Mouse (Mus musculus) left cerebral cortex, postnatal 14 days (tissue): ENCODE results near the gene Cmtm7. TPM values are rescaled to one million over a fixed set of nuclear protein-coding genes. Genes with fewer than 3 reads are reported as not detected.

Experiments
- DNase-seq, 2 experiments: peaks; one replicate each; pipeline ENCODE4 v3.0.0; 2021 to 2022; ENCODE audit warnings: low spot score in 2 of 2, mixed read lengths in 1 of 2
- intact Hi-C: fragments of 180-260 bp; cut with DNase I; formaldehyde crosslinking; loops from one replicate; pipeline ENCODE4 v1.15.1; 2025
- total RNA-seq, 2 experiments: library from RNA; stranded (reverse); gene quantifications; 2 replicates each; pipeline ENCODE4 v1.2.3; 2021

Gene Cmtm7
- total RNA-seq, 2 experiments from 2014 or later = 5.1 to 5.9 TPM

DNA sequence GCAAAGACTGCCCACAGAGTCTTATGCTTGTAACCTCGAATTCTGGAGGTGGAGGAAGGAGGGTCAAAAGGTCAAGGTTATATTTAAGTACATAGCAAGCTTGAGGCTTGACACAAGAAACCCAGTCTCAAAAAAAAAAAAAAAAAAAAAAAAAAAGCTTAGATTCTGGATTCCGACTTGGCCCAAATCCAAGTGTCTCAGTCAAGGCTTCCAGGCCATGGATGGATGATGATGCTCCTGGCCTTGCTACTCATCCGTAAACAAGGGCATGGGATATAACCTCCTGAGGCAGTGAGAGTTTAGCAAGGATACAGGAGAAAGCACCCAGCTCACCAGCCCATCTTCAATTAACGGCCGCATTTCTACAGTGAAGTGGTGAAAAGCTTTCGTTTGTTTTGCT is 7.0 kb downstream of the Cmtm7 start:
- no peak for DNase-seq
- intact Hi-C loops = no loop called here

GRCm38 (mm10) chr9:114771565-114771964 is 10.1 kb downstream of the Cmtm7 start:
- DNase-seq = no peak
- intact Hi-C loops = no loop called here

GRCm38 (mm10) chr9:114770224-114770623 is 11.4 kb downstream of the Cmtm7 start:
- intact Hi-C loops = no loop called here
- no peak for DNase-seq

GRCm38 (mm10) chr9:114768066-114768465 is 13.6 kb downstream of the Cmtm7 start:
- DNase-seq = no peak
- intact Hi-C loops = no loop called here

DNA sequence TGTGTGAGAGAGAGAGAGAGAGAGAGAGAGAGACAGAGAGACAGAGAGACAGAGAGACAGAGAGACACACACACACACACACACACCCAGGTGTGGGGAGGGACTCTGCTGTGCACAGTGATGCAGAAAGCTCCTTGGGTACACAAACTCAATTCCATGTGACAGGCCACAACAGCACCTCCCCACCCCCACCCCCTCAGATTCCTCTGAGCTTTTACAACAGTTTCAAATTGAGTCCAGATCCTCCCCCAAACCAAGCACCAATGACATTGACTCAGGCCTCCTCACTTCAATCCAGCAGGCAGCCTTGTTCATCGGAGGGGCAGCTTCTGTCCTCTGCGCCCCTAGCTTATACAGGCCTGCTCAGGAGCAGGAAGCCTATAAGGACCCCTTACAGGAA is 14.1 kb downstream of the Cmtm7 start:
- no peak for DNase-seq
- intact Hi-C loops = no loop called here

DNA sequence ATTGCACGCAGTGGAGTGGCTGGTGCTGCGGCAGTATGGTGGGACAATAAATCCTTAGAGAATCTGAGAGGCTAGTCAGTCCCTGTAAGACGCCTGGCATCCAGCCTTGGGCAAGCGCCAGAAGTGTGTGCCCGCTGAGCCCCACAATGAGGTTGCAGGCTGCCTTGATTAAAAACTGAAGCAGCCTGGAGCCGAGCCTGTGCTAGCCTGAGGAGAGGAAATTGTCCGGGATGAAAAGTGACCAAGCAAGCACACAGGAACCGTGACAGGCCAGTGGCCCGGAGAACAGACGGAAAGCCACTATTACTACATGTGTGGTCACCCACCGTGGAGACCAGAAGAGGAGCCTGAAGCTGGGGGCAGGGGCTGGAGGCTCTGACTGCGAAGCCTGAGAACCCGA is 14.6 kb downstream of the Cmtm7 start:
- intact Hi-C loops = no loop called here
- peak; percentile 64 to 65 for DNase-seq

GRCm38 (mm10) chr9:114763341-114763740 is 18.3 kb downstream of the Cmtm7 start:
- intact Hi-C loops = no loop called here
- no peak for DNase-seq

- intact Hi-C loops = no loop called here
Observed at GRCm38 (mm10) chr9:114761848-114762247, 19.8 kb downstream of the Cmtm7 start.

DNA sequence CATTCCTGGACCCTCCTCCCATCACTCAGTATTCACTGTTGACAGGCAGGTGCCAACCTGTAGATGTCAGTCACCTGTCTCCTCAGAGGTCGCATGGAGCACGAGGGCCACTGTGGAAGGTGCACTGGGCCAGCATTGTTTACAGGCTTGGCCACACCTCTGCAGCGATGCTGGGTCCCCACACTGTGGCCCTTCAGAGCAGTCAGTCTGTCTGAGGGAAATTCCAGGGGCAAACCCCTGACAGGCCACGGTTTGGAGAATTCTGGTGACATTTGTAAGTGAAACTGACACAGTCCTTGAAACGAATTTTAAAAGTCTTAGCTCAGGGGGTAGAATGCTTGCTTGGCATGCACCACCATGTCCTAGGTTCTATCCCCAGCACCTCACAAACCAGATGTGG is 21.3 kb downstream of the Cmtm7 start:
- no peak for DNase-seq
- intact Hi-C loops = no loop called here

More at GRCm38 (mm10) chr9:114761848-114762247, 19.8 kb downstream of the Cmtm7 start:
- DNase-seq = no peak

DNA sequence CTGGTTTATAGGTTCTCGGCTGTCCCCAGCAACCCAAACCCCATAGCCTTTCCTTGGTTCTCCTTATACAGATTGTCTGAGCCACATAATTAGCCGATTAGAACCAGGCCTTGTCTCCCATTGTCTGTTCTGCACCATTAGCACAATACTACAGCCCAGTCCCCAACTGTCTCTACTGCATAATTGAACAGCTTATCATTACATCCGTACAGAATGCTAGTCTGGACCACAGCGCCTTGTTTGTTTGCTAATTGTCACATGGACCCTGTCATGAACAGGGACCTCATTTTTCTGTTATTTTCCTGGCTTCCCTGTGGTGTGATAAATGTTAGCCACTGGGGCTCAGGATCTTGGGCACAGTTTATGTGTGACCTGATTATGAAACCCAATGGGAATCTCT is 21.8 kb downstream of the Cmtm7 start:
- intact Hi-C loops = no loop called here
- no peak for DNase-seq

DNA sequence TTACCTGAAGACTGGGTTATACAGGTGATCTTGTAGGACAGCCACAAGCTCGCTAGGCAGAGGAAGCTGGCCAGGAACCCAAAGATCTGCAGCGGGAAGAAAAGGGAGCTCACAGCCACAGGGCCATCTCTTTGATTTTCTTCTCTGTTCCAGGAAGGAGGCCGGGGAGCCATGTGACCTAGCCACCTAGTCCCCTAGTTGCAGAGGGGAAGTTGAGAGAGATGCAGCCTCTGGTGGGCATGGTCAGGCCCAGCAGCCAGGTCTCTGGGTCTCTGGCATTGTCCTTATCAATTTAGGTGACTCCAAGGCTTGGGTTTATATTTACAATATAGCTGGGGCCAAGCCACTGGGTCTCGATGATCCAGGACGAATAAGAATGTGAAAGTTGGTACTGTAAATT is 22.9 kb downstream of the Cmtm7 start:
- intact Hi-C loops = no loop called here
- no peak for DNase-seq

- intact Hi-C loops = no loop called here
- DNase-seq = no peak
Observed at GRCm38 (mm10) chr9:114758272-114758671, 23.4 kb downstream of the Cmtm7 start.

GRCm38 (mm10) chr9:114752863-114753484 is 28.7 kb downstream of the Cmtm7 start:
- DNase-seq = peak; percentile 92 to 93
- intact Hi-C loops = no loop called here

- intact Hi-C loops = no loop called here
- DNase-seq = no peak
Observed at GRCm38 (mm10) chr9:114752311-114752710, 29.3 kb downstream of the Cmtm7 start.

DNA sequence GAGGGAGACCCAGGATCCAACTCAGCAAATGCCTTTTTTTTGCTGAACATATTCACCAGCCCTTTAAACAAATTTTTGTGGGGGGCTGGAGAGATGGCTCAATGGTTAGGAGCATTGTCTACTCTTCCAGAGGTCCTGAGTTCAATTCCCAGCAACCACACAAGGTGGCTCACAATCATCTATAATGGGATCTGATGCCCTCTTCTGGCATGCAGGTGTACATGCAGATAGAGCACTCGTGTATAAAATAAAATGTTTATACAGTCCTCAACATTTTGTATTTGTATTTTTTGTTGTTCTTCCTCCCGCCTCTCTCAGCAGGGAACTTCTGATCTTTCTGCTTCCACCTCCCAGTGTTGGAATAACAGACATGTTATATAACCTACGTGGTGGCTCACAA is 30.1 kb downstream of the Cmtm7 start:
- DNase-seq = no peak
- intact Hi-C loops = no loop called here

DNA sequence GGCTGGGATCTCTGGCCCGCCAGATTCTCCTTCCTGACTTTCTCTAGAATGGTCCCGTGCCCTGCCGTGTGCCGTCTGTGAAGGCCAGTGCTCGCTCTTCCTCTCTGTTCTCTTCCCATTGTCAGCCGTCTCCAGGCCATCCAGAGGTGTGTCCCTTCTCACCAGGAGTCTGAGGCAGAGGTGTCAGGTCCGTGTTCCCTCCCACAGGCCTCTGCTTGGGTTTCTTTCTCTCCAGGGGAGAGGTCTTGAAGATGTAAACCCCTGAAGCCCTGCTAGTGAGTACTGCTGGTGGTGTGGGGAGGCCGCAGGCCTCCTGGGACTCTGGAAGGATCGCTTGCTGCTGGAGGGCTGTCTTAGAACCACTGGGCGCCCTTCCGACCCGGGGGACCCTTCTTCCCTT is 34.2 kb downstream of the Cmtm7 start:
- DNase-seq = no peak
- intact Hi-C loops = no loop called here

DNA sequence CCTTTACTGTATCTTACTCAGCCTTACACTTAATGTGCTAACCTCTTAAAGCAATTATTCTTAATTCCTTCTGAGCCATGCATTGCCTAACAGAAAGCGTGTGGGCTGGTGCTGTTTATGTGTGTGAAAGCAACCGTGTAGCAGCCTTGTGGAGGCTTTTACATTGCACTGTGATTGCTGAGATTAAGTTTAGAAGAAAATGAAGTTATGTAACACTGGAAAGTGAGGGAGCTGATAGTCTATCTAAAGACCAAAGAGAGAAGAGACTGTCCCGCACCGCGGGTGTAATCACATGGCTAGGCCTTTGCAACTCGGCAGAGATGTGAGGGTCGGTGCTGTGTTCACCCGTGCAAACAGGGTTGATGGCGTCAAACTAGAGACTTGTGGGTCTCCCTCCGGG is 34.6 kb downstream of the Cmtm7 start:
- peak; percentile 30 to 75 for DNase-seq
- intact Hi-C loops = no loop called here

DNA sequence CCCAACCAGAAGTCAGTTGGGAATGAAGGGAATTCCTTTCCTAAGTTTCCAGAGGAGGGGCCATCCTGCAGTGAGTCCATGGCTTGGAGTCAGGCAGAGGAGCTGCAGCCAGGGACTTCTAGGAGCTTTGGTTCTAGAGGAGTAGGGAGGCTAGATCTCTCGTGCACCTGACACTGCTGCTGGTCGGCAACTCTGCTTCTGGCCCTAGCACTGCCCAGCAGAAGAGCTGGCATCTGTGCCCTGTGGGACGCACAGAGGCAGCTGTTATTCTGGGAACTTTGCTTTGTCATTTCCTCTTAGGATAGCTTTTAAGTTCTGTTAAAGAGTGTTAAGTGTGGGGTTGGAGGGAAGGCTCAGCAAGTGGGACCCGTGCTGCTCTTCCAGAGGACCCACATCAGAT is 36.0 kb downstream of the Cmtm7 start:
- no peak for DNase-seq
- intact Hi-C loops = no loop called here

GRCm38 (mm10) chr9:114745163-114745562 is 36.5 kb downstream of the Cmtm7 start:
- intact Hi-C loops = no loop called here
- no peak for DNase-seq

DNA sequence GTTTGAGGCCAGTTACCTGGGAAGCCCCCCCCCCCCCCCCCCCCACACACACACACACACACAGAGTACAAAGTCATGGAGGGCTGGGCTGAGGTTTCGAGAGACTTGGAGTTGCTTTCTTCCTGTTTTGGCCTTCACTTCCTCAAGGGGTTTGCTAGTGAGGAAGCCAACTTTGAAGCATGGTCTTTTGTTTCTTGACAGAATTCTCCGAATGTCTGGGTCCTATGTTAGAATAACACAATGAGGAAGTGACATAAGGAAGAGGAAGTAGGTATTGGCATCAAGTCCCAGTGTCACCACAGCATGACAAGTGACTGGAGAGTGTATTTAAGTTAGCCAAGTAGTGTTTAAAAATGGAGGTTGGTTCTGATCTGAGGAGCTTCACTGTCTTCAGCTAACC is 38.9 kb downstream of the Cmtm7 start:
- intact Hi-C loops = no loop called here
- no peak for DNase-seq

DNA sequence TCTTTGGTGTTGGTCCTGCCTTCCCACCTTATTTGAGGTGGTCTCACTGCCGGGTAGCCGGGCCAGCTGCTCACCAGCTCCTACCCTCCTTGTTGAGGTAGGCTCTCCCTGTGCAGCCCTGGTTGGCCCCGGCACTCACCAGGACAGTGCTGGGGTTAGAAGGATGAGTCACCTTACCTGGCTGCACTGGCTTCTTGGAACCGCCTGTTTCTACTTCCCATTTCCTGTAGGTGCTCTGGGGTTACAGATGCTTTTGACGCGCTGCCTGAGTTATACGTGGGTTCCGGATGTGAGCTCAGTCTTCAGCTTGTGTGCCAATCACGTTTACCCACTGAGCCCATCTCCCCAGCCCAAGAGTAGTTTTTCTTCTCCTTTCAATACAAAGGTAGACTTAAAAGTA is 41.3 kb downstream of the Cmtm7 start:
- intact Hi-C loops = no loop called here
- no peak for DNase-seq

- intact Hi-C loops = no loop called here
- DNase-seq = no peak
Observed at GRCm38 (mm10) chr9:114736442-114736841, 45.2 kb downstream of the Cmtm7 start.
